Mouse (Mus musculus): ENCODE results near the gene Cd200r3.

GRCm38 (mm10) chr16:45030127-45030526, 86.6 kb downstream of the Cd200r3 start:
- TF ChIP-seq POLR2A (IDR thresholded peaks at IDR 0.05; ENCODE audit: control insufficient read depth, extremely low read depth, insufficient read depth, low read length, poor library complexity), result no peak
- no peak for TF ChIP-seq CTCF (IDR thresholded peaks at IDR 0.05; ENCODE audit: borderline replicate concordance, control insufficient read depth, extremely low read depth, insufficient read depth, low read length, poor library complexity)
